Mouse (Mus musculus) testis, postnatal 14 days (tissue): ENCODE results near the gene Elovl6.

Experiments used
- DNase-seq: peaks from one replicate; pipeline ENCODE4 v3.0.0; 2021; ENCODE audit warnings: low spot score

Elovl6 gene

GRCm38 (mm10) chr3:129532180-129532864 lies at the start of gene Elovl6:
Gene Elovl6, plus strand, starts transcription at chr3:129532355.
- peak; percentile 66 for DNase-seq

- DNase-seq, result no peak
Measured at GRCm38 (mm10) chr3:129488774-129489173, 43.4 kb upstream of the Elovl6 start.

GRCm38 (mm10) chr3:129494123-129494522 lies 38.0 kb upstream of the Elovl6 start:
- DNase-seq, result no peak

GRCm38 (mm10) chr3:129494731-129495130 lies 37.4 kb upstream of the Elovl6 start:
- no peak for DNase-seq

GRCm38 (mm10) chr3:129503781-129504180 lies 28.4 kb upstream of the Elovl6 start:
- DNase-seq, result no peak

GRCm38 (mm10) chr3:129504928-129505327 lies 27.2 kb upstream of the Elovl6 start:
- no peak for DNase-seq

- no peak for DNase-seq
Measured at GRCm38 (mm10) chr3:129507736-129508135, 24.4 kb upstream of the Elovl6 start.

- DNase-seq, result no peak
Measured at GRCm38 (mm10) chr3:129508571-129508970, 23.6 kb upstream of the Elovl6 start.

- DNase-seq, result no peak
Measured at GRCm38 (mm10) chr3:129509725-129510124, 22.4 kb upstream of the Elovl6 start.

- DNase-seq, result no peak
Measured at GRCm38 (mm10) chr3:129515863-129516436, 16.2 kb upstream of the Elovl6 start.

GRCm38 (mm10) chr3:129520499-129520898 lies 11.7 kb upstream of the Elovl6 start:
- DNase-seq, result no peak

GRCm38 (mm10) chr3:129523456-129524143 lies 8.6 kb upstream of the Elovl6 start:
- no peak for DNase-seq

- DNase-seq, result no peak
Measured at GRCm38 (mm10) chr3:129527046-129527445, 5.1 kb upstream of the Elovl6 start.

GRCm38 (mm10) chr3:129529311-129529710 lies 2.8 kb upstream of the Elovl6 start:
- DNase-seq, result no peak

- DNase-seq, result no peak
Measured at GRCm38 (mm10) chr3:129530461-129530860, 1.7 kb upstream of the Elovl6 start.

- DNase-seq, result no peak
Measured at GRCm38 (mm10) chr3:129532865-129533742, 949 bp downstream of the Elovl6 start.

GRCm38 (mm10) chr3:129533743-129534530 lies 1.8 kb downstream of the Elovl6 start:
- DNase-seq, result peak; percentile 60

GRCm38 (mm10) chr3:129535444-129535843 lies 3.3 kb downstream of the Elovl6 start:
- DNase-seq, result no peak

GRCm38 (mm10) chr3:129536109-129536508 lies 4.0 kb downstream of the Elovl6 start:
- peak; percentile 84 for DNase-seq

- no peak for DNase-seq
Measured at GRCm38 (mm10) chr3:129537954-129538353, 5.8 kb downstream of the Elovl6 start.

- no peak for DNase-seq
Measured at GRCm38 (mm10) chr3:129540882-129541281, 8.7 kb downstream of the Elovl6 start.
